Comparison of ENCODE assay signal across 11 mouse cellular contexts in genomic region chr1:69024858-69025257, GRCm38 (mm10).
DNase-seq lines count a peak whose midpoint lies in the region; ATAC-seq lines count a peak whose summit lies in the region.
"Had no signal": no experiment of that assay in that cellular context is flagged by ENCODE, and none has a peak within 500 bp of the region (broad histone marks: within the 10 kb centered on the region; RNA-seq: fewer than 3 reads in every experiment).

No protein-coding gene starts in this region.

- DNase-seq in heart, adult 8-10 months (ENCODE audit: low spot score), result no peak
- DNase-seq in kidney, adult 9 months, result peak; percentile 44
- DNase-seq in neural tube, embryonic 10.5 days (ENCODE audit: extremely low spot score, low spot score), result peak; percentile 17
- DNase-seq in adrenal gland, adult 8-10 months, result no peak
- DNase-seq in gastrocnemius, postnatal 36 days, result no peak
- DNase-seq in adrenal gland, adult 18-20 months (ENCODE audit: low spot score in 2 of 2), result no peak
- DNase-seq: cerebellum, adult 18-20 months had no signal

- 9% methylated on average over 3 of the region's 3 CpGs for WGBS in heart, embryonic 14.5 days
- WGBS in forebrain, embryonic 15.5 days, result 10% methylated on average over 3 of the region's 3 CpGs

- ATAC-seq in heart, embryonic 14.5 days (ENCODE audit: insufficient number of reproducible peaks, insufficient read depth, low FRiP score, low read depth), result peak; percentile 26; the same call in 1 of the 2 replicates
- ATAC-seq in forebrain, embryonic 15.5 days (replicated peaks), result 0 out of 2 replicates have a peak, but pooled peaks have one; percentile 23
- ATAC-seq: CD4-positive, CD25-positive, alpha-beta regulatory T cell, adult 4 months had no signal

- peak overlapping the region; percentile 49 for H3K4me2 ChIP-seq in heart, embryonic 14.5 days (ENCODE audit: low read length)
- H3K4me2 ChIP-seq in forebrain, embryonic 15.5 days (replicated peaks), result no peak overlapping the region
- H3K4me2 ChIP-seq: limb, embryonic 12.5 days had no signal

- H3K36me3 ChIP-seq in heart, embryonic 14.5 days (ENCODE audit: control insufficient read depth, insufficient read depth, low read length), result no peaks in the 10 kb centered on the region
- H3K36me3 ChIP-seq in forebrain, embryonic 15.5 days, result no peaks in the 10 kb centered on the region
- H3K36me3 ChIP-seq: limb, embryonic 12.5 days had no signal

- H3K4me3 ChIP-seq in heart, embryonic 14.5 days (ENCODE audit: control insufficient read depth in 1 of 2, insufficient read depth in 1 of 2, low read depth in 1 of 2, low read length in 2 of 2), result no peak overlapping the region
- no peak overlapping the region for H3K4me3 ChIP-seq in forebrain, embryonic 15.5 days
- H3K4me3 ChIP-seq: limb, embryonic 12.5 days had no signal

- H3K9ac ChIP-seq in heart, embryonic 14.5 days (ENCODE audit: low read length), result no peak overlapping the region
- H3K9ac ChIP-seq in forebrain, embryonic 15.5 days (replicated peaks), result no peak overlapping the region
- H3K9ac ChIP-seq: limb, embryonic 12.5 days had no signal

- no peaks in the 10 kb centered on the region for H3K27me3 ChIP-seq in heart, embryonic 14.5 days (ENCODE audit: control insufficient read depth, insufficient read depth, low read length)
- H3K27me3 ChIP-seq in forebrain, embryonic 15.5 days, result peaks cover 23% of the 10 kb centered on the region
- H3K27me3 ChIP-seq: limb, embryonic 12.5 days had no signal

- peak overlapping the region; percentile 66 to 86 for H3K27ac ChIP-seq in heart, embryonic 14.5 days (replicated peaks in 1 of 2; ENCODE audit: control insufficient read depth in 1 of 2, insufficient read depth in 1 of 2, low read depth in 2 of 2, low read length in 2 of 2)
- no peak overlapping the region for H3K27ac ChIP-seq in forebrain, embryonic 15.5 days (replicated peaks)
- H3K27ac ChIP-seq: limb, embryonic 12.5 days had no signal

- H3K9me3 ChIP-seq in heart, embryonic 14.5 days (ENCODE audit: control insufficient read depth, low read length), result no peaks in the 10 kb centered on the region
- H3K9me3 ChIP-seq in forebrain, embryonic 15.5 days, result no peaks in the 10 kb centered on the region
- H3K9me3 ChIP-seq: limb, embryonic 12.5 days had no signal

- H3K4me1 ChIP-seq in heart, embryonic 14.5 days (ENCODE audit: control insufficient read depth in 2 of 2, insufficient read depth in 2 of 2, low read length in 2 of 2), result peaks cover 0 to 17% of the 10 kb centered on the region in 2 experiments; a peak in 1 of 4 replicates
- 0 out of 2 replicates have a peak, but pooled peaks cover 2% of the 10 kb centered on the region for H3K4me1 ChIP-seq in forebrain, embryonic 15.5 days
- H3K4me1 ChIP-seq: limb, embryonic 12.5 days had no signal

- intact Hi-C loops in gastrocnemius, postnatal 36 days (cut with DNase I), result no loop called here

Comparison
In these comparisons a context has a peak if more than half of its experiments do, and no peak if none do; other contexts are left out.
1. DNase-seq: peak in kidney, adult 9 months (single experiment) and neural tube, embryonic 10.5 days (single experiment); none in heart, adult 8-10 months (single experiment), adrenal gland, adult 8-10 months (single experiment), gastrocnemius, postnatal 36 days (0 of 2) and adrenal gland, adult 18-20 months (0 of 2).